Mouse (Mus musculus) layer of hippocampus, postnatal 36 days (tissue): ENCODE results near the gene Olfr1179. TPM values are rescaled to one million over a fixed set of nuclear protein-coding genes. Genes with fewer than 3 reads are reported as not detected.
"Not testable (repeated sequence)": the region's sequence is repeated elsewhere in the genome, so short reads cannot be mapped to it uniquely, and the experiment has no call there.

Source experiments
- DNase-seq, 2 experiments: peaks; one replicate each; pipeline ENCODE4 v3.0.0; 2022
- total RNA-seq, 2 experiments: library from RNA; stranded (reverse); gene quantifications; 2 replicates each; pipeline ENCODE4 v1.2.3; 2021

Gene Olfr1179
- total RNA-seq, result not detected

- DNase-seq, result no peak
Measured at GRCm38 (mm10) chr2:88406353-88406752, at the start of gene Olfr1179. TSS of gene Olfr1179 (minus strand) at chr2:88406453.

GRCm38 (mm10) chr2:88454567-88454966 lies 48.3 kb upstream of the Olfr1179 start, which contains the start of gene Olfr1183:
TSS of gene Olfr1183 (plus strand) at chr2:88454867.
- not testable (repeated sequence) for DNase-seq

GRCm38 (mm10) chr2:88449031-88449430 lies 42.8 kb upstream of the Olfr1179 start, which contains the start of gene Gm13757:
TSS of gene Gm13757 (minus strand) at chr2:88449131.
- DNase-seq, result no peak

- no peak for DNase-seq
Measured at GRCm38 (mm10) chr2:88426071-88426470, 19.8 kb upstream of the Olfr1179 start, which contains the start of gene Olfr1181. TSS of gene Olfr1181 (minus strand) at chr2:88426171.

GRCm38 (mm10) chr2:88419051-88419450 lies 12.8 kb upstream of the Olfr1179 start, which contains the start of gene Olfr1180:
TSS of gene Olfr1180 (minus strand) at chr2:88419151.
- DNase-seq, result no peak

GRCm38 (mm10) chr2:88386762-88387161 lies 19.5 kb downstream of the Olfr1179 start, which contains the start of gene Olfr1178:
TSS of gene Olfr1178 (plus strand) at chr2:88387062.
- no peak for DNase-seq

GRCm38 (mm10) chr2:88356304-88356703 lies 49.9 kb downstream of the Olfr1179 start:
- no peak for DNase-seq

Other genes starting within 250 kb of the Olfr1179 start
- gene Olfr1168, start 224.6 kb downstream of the Olfr1179 start, total RNA-seq, result not detected
- not detected for gene Olfr1170, start 178.1 kb downstream of the Olfr1179 start, total RNA-seq
- gene Olfr1173, start 126.6 kb downstream of the Olfr1179 start, total RNA-seq, result not detected
- gene Olfr1174-ps, start 91.3 kb downstream of the Olfr1179 start, total RNA-seq, result not detected
- gene Olfr1175-ps, start 79.2 kb downstream of the Olfr1179 start, total RNA-seq, result not detected
- gene Olfr1176, start 69.7 kb downstream of the Olfr1179 start, total RNA-seq, result not detected
- gene Olfr1177-ps, start 60.0 kb downstream of the Olfr1179 start, total RNA-seq, result not detected
- not detected for gene Olfr1178, start 19.4 kb downstream of the Olfr1179 start, total RNA-seq
- not detected for gene Olfr1180, start 12.7 kb upstream of the Olfr1179 start, total RNA-seq
- not detected for gene Olfr1181, start 19.7 kb upstream of the Olfr1179 start, total RNA-seq
- not detected for gene Gm13757, start 42.7 kb upstream of the Olfr1179 start, total RNA-seq
- gene Olfr1183, start 48.4 kb upstream of the Olfr1179 start, total RNA-seq, result not detected
- not detected for gene Olfr1184, start 77.1 kb upstream of the Olfr1179 start, total RNA-seq
- gene Olfr1185-ps1, start 86.9 kb upstream of the Olfr1179 start, total RNA-seq, result not detected
- not detected for gene Olfr1186, start 112.1 kb upstream of the Olfr1179 start, total RNA-seq
- gene Olfr1188, start 150.5 kb upstream of the Olfr1179 start, total RNA-seq, result not detected
- not detected for gene Olfr1189, start 180.0 kb upstream of the Olfr1179 start, total RNA-seq
- gene Olfr1191-ps1, start 234.1 kb upstream of the Olfr1179 start, total RNA-seq, result not detected
- not detected for gene Olfr1192-ps1, start 242.1 kb upstream of the Olfr1179 start, total RNA-seq